Mouse (Mus musculus): Measurements from ENCODE around the gene Rab11fip4. TPM values are rescaled to one million over a fixed set of nuclear protein-coding genes. Genes with fewer than 3 reads are reported as not detected.

Rab11fip4 gene
- total and polyA plus RNA-seq, 2 experiments from 2014 or later: 19.9 to 68.3 TPM

DNA sequence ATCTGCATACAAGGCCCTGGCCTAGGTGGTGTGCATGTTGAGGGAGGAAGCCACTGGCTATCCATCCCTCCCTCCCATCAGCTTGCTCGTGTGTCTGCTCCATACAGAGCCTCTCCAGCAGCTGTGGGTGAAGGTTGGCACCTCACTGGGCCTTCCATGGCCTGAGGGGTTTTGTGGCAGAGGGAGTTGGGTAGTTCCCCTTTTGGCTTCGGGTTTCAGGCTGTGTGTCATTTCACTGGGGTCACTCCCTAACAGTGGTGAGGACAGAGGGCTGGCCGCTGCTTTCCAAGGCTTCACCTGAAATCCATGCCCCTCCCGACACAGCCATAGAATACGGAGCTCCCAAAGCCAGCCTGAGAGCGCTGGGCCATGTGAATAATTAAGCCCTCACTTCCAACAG is 78.2 kb downstream of the Rab11fip4 start:
- ATAC-seq (ENCODE audit: low FRiP score) (no peak), DNase-seq (ENCODE audit: low spot score) (no peak)
- WGBS: 73% methylated on average over 6 of the region's 6 CpGs
- Histone ChIP-seq H3K27me3 (ENCODE audit: insufficient read depth, low read length) (no peaks in the 10 kb centered on the region), H3K27ac (ENCODE audit: low read depth, low read length) (no peak overlapping the region), H3K4me2 (ENCODE audit: low read depth, low read length, poor library complexity, severe bottlenecking) (no peak overlapping the region), H3K9me3 (ENCODE audit: low read length) (no peaks in the 10 kb centered on the region), H3K36me3 (ENCODE audit: insufficient read depth, low read length) (peaks cover 4% of the 10 kb centered on the region; the same call in 1 of the 2 replicates), H3K4me1 (ENCODE audit: insufficient read depth, low read length) (peaks cover 5% of the 10 kb centered on the region; the same call in 1 of the 2 replicates), H3K9ac (replicated peaks; ENCODE audit: low read length, poor library complexity, severe bottlenecking) (no peak overlapping the region), H3K4me3 (ENCODE audit: low read depth, low read length) (no peak overlapping the region)
- TF ChIP-seq CTCF (IDR thresholded peaks at IDR 0.05): no peak

DNA sequence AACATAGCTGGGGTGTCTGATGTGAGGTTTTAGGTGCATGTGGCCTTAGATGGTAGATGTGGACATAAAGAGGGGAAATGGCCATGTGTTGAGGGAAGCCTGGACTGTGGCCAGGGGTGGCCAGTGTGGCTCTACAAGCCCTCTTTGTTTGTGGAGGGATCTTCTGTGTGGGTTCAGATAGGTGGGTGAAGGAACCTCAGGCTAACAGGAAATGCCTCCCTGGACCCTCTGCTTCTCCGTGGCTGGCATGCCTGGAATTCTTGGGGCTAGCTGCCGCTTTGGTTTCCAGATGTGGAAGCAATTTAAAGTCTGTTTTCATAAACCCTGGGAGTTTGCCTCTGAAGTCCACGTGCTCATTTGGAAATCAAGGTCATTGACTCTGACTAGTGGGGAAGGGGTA is 78.9 kb downstream of the Rab11fip4 start:
- Histone ChIP-seq H3K9ac (replicated peaks; ENCODE audit: low read length, poor library complexity, severe bottlenecking) (no peak overlapping the region), H3K36me3 (ENCODE audit: insufficient read depth, low read length) (peaks cover 4% of the 10 kb centered on the region; the same call in 1 of the 2 replicates), H3K4me2 (ENCODE audit: low read depth, low read length, poor library complexity, severe bottlenecking) (no peak overlapping the region), H3K27me3 (ENCODE audit: insufficient read depth, low read length) (no peaks in the 10 kb centered on the region), H3K4me1 (ENCODE audit: insufficient read depth, low read length) (peaks cover 5% of the 10 kb centered on the region; the same call in 1 of the 2 replicates), H3K27ac (ENCODE audit: low read depth, low read length) (no peak overlapping the region), H3K9me3 (ENCODE audit: low read length) (no peaks in the 10 kb centered on the region), H3K4me3 (ENCODE audit: low read depth, low read length) (no peak overlapping the region)
- 56% methylated on average over 3 of the region's 3 CpGs for WGBS
- TF ChIP-seq CTCF (IDR thresholded peaks at IDR 0.05): no peak
- DNase-seq (ENCODE audit: low spot score): no peak
- no peak for ATAC-seq (ENCODE audit: low FRiP score)

DNA sequence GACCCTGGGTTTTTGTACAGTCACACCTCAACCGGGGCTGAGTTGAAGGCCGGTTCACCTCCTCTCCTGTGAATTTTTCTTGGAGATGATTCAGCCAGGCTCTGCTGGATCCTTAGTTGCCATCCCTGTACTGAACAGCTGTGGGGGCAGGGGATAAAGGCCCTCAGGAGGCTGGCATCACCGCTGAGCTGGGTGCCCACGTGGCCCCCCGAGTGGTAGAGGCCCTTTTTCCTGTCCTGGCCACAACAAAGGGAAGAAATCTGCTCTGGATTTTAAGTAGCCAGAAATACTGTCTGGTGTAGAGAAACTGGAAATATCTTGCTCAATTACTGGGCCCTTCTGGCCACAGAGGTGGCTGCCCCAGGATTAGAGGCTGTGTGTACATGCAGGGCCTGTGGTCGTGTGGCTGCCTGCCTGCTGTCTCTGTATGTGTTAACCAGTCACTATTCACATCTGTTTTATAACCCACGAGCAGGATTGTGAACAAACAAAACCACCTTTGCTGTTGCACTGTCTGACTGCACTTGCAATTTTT is 79.5 kb downstream of the Rab11fip4 start:
- H3K4me2 ChIP-seq (ENCODE audit: low read depth, low read length, poor library complexity, severe bottlenecking): no peak overlapping the region
- TF ChIP-seq CTCF (IDR thresholded peaks at IDR 0.05): no peak
- H3K9me3 ChIP-seq (ENCODE audit: low read length): no peaks in the 10 kb centered on the region
- WGBS: 65% methylated on average over 7 of the region's 7 CpGs
- no peak overlapping the region for H3K27ac ChIP-seq (ENCODE audit: low read depth, low read length)
- H3K4me1 ChIP-seq (ENCODE audit: insufficient read depth, low read length): peaks cover 5% of the 10 kb centered on the region; the same call in 1 of the 2 replicates
- no peaks in the 10 kb centered on the region for H3K27me3 ChIP-seq (ENCODE audit: insufficient read depth, low read length)
- no peak for ATAC-seq (ENCODE audit: low FRiP score)
- no peak overlapping the region for H3K9ac ChIP-seq (replicated peaks; ENCODE audit: low read length, poor library complexity, severe bottlenecking)
- no peak for DNase-seq (ENCODE audit: low spot score)
- peaks cover 4% of the 10 kb centered on the region; the same call in 1 of the 2 replicates for H3K36me3 ChIP-seq (ENCODE audit: insufficient read depth, low read length)
- H3K4me3 ChIP-seq (ENCODE audit: low read depth, low read length): no peak overlapping the region

DNA sequence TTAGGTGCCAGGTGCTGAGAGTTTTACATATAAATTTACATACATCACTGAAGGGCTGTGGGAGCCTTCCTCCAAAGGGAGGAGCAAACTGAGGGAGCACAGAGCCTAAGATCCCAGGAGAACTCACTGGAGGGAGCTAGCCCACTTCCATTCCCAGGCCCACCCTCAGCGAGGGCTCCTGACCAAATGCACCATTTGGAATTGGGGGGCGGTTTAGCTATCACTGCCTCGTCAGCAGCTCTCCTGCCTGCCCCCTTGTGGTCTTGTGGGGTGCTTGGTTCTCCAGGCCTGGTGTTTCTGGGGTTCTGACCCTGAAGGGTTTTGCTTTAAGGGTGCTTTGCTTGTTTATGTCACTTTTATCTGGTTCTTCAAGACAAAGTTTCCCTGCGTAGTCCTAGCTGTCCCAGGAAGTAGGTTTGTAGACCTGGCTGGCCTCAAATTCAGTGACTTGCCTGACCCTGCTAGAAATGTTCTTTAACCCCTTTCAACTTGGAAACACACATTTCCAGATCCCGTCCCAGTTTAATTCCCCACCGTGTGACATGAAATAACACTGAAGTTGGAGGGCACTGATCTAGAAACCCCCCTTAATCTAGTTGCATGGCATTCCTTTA is 80.8 kb downstream of the Rab11fip4 start:
- Histone ChIP-seq H3K27me3 (ENCODE audit: insufficient read depth, low read length) (no peaks in the 10 kb centered on the region), H3K27ac (ENCODE audit: low read depth, low read length) (no peak overlapping the region), H3K9ac (replicated peaks; ENCODE audit: low read length, poor library complexity, severe bottlenecking) (no peak overlapping the region), H3K4me1 (ENCODE audit: insufficient read depth, low read length) (peaks cover 8% of the 10 kb centered on the region; the same call in 1 of the 2 replicates), H3K9me3 (ENCODE audit: low read length) (no peaks in the 10 kb centered on the region), H3K4me3 (ENCODE audit: low read depth, low read length) (no peak overlapping the region), H3K4me2 (ENCODE audit: low read depth, low read length, poor library complexity, severe bottlenecking) (no peak overlapping the region), H3K36me3 (ENCODE audit: insufficient read depth, low read length) (peaks cover 4% of the 10 kb centered on the region; the same call in 1 of the 2 replicates)
- TF ChIP-seq CTCF (IDR thresholded peaks at IDR 0.05): peak; percentile 61
- 52% methylated on average over 6 of the region's 6 CpGs for WGBS
- ATAC-seq (ENCODE audit: low FRiP score) (no peak), DNase-seq (ENCODE audit: low spot score) (peak; percentile 39)

DNA sequence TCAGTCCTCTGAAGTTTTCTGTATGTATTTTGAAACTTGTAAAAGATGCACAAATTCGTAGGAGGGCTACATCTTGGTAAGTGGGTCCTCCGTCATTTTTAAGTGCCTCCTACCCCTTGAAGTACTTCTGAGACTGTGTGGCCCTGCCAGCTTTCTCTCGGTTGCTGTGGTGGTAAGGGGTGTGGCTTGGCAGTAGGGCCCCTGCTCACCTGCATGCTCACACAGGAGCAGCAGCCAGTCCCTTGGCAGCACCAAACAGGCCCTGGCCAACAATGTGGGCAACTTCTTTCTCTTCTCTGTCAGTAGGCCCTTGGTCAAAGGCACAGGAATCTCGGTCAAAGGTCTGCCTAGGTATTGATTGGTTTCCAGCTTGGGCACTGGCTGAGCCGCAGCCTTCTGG is 82.1 kb downstream of the Rab11fip4 start:
- no peaks in the 10 kb centered on the region for H3K27me3 ChIP-seq (ENCODE audit: insufficient read depth, low read length)
- no peak overlapping the region for H3K9ac ChIP-seq (replicated peaks; ENCODE audit: low read length, poor library complexity, severe bottlenecking)
- H3K4me2 ChIP-seq (ENCODE audit: low read depth, low read length, poor library complexity, severe bottlenecking): no peak overlapping the region
- ATAC-seq (ENCODE audit: low FRiP score) (no peak), DNase-seq (ENCODE audit: low spot score) (no peak)
- H3K4me1 ChIP-seq (ENCODE audit: insufficient read depth, low read length): peaks cover 8% of the 10 kb centered on the region; the same call in 1 of the 2 replicates
- H3K36me3 ChIP-seq (ENCODE audit: insufficient read depth, low read length): peaks cover 3% of the 10 kb centered on the region; the same call in 1 of the 2 replicates
- no peak for TF ChIP-seq CTCF (IDR thresholded peaks at IDR 0.05)
- 77% methylated on average over 5 of the region's 5 CpGs for WGBS
- H3K9me3 ChIP-seq (ENCODE audit: low read length): no peaks in the 10 kb centered on the region
- H3K27ac ChIP-seq (ENCODE audit: low read depth, low read length): no peak overlapping the region
- H3K4me3 ChIP-seq (ENCODE audit: low read depth, low read length): no peak overlapping the region

DNA sequence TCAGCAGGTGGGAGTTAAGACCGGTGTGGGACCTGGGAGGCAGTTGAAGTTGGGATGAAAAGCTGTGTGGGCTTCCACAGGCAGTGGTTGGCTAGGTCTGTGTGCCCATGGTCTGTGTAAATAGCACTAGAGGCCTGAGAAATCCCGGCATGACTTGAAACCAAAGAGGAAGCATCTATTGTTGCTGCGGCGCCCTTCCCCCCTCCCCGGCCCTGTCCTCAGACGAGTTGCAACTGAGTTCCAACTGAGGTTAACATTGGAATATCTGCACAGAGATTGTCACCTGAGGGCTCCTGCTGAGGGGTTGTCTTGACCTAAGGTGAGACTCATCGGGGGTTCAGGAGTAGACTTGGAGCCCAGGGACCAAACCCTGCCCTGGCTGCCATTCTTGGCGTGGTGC is 82.7 kb downstream of the Rab11fip4 start:
- no peak overlapping the region for H3K4me2 ChIP-seq (ENCODE audit: low read depth, low read length, poor library complexity, severe bottlenecking)
- DNase-seq (ENCODE audit: low spot score): no peak
- H3K27ac ChIP-seq (ENCODE audit: low read depth, low read length): no peak overlapping the region
- 69% methylated on average over 8 of the region's 8 CpGs for whole genome bisulfite sequencing
- no peak for ATAC-seq (ENCODE audit: low FRiP score)
- no peaks in the 10 kb centered on the region for H3K9me3 ChIP-seq (ENCODE audit: low read length)
- no peak overlapping the region for H3K4me3 ChIP-seq (ENCODE audit: low read depth, low read length)
- H3K9ac ChIP-seq (replicated peaks; ENCODE audit: low read length, poor library complexity, severe bottlenecking): no peak overlapping the region
- no peaks in the 10 kb centered on the region for H3K36me3 ChIP-seq (ENCODE audit: insufficient read depth, low read length)
- no peak for TF ChIP-seq CTCF (IDR thresholded peaks at IDR 0.05)
- H3K4me1 ChIP-seq (ENCODE audit: insufficient read depth, low read length): peaks cover 8% of the 10 kb centered on the region; the same call in 1 of the 2 replicates
- no peaks in the 10 kb centered on the region for H3K27me3 ChIP-seq (ENCODE audit: insufficient read depth, low read length)

Data from midbrain, postnatal 0 days (tissue).